Mouse (Mus musculus): ENCODE results near the gene Saxo1.

Gene Saxo1

DNA sequence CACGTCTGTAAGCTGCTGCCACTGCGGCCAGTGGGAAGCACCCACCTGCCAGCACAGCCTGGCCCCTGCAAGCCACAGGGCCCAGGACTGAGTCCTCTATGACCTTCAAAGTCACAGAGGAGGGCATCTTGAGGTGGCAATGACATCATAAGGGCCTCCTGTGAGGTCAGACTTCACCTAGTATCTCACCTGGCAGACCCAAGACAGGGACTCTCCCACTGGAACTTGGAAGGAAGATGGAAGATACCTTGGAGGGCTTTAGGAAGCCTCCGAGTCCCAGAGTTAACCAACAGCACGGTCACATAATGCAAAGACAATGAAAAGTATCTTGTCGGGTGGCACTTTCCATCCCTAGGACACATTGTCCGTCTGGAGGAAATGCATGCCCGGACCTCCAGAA is at the start of gene Saxo1:
Gene Saxo1, minus strand, starts transcription at position 101 of the 400 bp plus-strand sequence.
- POLR2A ChIA-PET, result interaction anchor here in 2 of 4 experiments (0.7 to 1.9 kb wide), 2 partner anchors 17 to 132 kb away, joined by 3 to 14 read pairs; partner anchors contain the start of gene Rraga (in 1 of the 2)
- CTCF ChIA-PET, result interaction anchor here in 1 of 4 experiments (1.3 kb wide), 1 partner anchor 12 kb away, joined by 8 read pairs; no protein-coding TSS in a partner anchor

DNA sequence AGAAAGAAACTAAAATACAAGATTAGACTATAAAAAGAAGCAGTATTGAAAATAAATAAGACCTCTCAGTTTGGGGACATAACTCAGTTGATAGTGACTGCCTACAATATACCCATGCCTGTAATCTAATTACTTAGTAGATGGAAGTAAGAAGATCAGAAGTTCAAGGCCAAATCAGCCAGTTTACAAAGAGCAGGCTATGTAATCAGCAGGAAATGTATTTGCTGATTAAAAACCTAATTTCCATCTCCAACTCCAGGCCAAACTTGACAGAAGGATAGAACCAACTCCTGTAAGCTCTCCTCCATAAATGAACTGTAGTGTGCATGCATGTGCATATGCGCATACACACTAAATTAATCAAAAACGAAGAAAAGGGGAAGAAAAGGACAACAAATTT is 33.2 kb upstream of the Saxo1 start:
- CTCF ChIA-PET, result interaction anchor here in 1 of 4 experiments (0.7 kb wide), 1 partner anchor 954 kb away, joined by 3 read pairs; no protein-coding TSS in a partner anchor
- POLR2A ChIA-PET, result interaction anchor here in 3 of 4 experiments (0.7 to 4.0 kb wide), 4 partner anchors 11 to 21 kb away, joined by 4 to 25 read pairs (median 18); partner anchors contain the start of genes Rraga (in 2 of the 3) and Haus6 (in 1 of the 3)

DNA sequence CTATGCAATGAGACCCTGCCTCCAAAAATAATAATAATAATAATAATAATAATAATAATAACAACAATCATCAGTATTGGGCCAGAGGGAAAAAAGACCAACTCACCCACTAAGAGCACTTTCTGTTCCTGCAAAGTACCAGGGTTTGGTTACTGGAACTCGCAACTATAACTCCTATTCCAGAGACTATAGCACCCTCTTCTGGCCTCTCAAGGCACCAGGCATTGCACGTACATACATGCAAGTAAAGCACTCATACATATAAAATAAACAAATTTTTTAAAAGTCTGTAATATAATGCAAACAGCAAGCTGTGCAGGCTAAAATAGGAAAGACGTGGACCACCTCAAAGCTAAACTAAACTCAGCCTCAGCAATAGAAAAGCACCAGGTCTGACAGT is 30.1 kb upstream of the Saxo1 start:
- ChIA-PET CTCF (interaction anchor here in 2 of 4 experiments (0.6 to 1.7 kb wide), 4 partner anchors 12 to 109 kb away, joined by 3 to 4 read pairs (median 4); partner anchors contain the start of gene Rraga (in 1 of the 2)), POLR2A (interaction anchor here in 3 of 4 experiments (0.6 to 4.4 kb wide), 11 partner anchors 9 to 484 kb away, joined by 3 to 34 read pairs (median 3); partner anchors contain the start of genes Rraga (in 2 of the 3) and Haus6 (in 1 of the 3))

DNA sequence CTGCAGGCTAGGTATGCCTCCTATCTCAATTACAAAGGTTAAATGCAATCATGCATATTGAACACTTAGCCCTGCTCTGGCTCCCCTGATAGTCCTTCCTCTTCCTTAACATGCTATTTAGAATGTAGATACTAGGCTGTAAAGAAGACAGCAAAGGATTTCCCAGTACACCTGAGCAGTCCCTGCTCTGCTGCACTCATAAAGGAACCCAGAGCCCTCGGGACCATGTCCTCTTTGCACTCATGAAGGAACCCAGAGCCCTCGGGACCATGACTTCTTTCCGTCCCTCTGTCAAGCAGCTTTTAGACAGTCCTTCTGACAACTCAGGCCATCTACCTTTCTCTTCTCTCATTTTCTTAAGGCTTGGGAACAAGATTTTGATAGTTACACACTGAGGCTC is 22.5 kb upstream of the Saxo1 start:
- CTCF ChIA-PET, result no interaction called here
- POLR2A ChIA-PET, result no interaction called here

DNA sequence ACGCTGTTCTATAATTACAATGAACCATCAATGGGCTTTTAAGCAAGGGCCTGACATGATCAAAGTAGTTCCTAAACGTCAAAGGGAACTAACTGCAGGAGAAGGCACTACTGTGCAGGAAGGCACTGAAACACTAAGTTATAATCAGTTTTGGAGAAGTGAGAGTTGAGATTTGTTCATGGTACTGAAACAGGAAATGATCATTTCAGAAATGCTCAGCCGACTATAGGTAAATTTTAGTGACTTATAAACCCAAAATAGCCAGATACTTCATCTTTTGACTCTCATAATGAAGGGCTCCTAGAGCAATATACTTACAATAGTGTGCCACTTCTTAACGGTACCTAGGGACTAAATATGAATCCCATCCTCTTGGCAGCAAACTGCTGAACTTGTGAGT is 21.9 kb upstream of the Saxo1 start:
- POLR2A ChIA-PET, result interaction anchor here in 2 of 4 experiments (1.3 to 5.5 kb wide), 4 partner anchors 12 to 25 kb away, joined by 3 to 64 read pairs (median 4); no protein-coding TSS in a partner anchor
- CTCF ChIA-PET, result no interaction called here

DNA sequence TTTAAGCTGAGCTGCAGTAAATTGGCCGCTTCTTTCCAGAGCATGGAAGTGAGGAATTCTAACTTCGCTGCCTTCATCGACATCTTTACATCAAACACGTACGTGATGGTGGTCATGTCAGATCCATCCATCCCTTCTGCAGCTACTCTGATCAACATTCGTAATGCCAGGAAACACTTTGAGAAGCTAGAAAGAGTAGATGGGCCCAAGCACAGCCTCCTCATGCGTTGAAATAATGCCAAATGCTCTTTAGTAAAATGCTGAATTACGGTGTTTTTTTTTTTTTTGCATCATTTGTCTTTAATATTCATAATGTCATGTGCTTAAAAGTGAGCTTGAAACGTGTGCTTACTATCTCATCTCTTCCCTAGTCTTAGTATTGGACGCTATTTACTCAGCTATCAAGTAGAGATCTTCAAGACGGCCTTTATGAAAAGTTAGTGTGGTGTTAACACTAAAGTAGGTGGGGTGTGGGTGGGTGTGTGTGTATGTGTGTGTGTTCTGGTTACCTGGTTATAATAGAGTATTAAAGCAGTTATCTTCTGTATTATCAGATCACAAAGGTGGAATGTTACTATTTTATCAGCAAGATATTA is 18.6 kb upstream of the Saxo1 start:
- POLR2A ChIA-PET, result interaction anchor here (0.6 to 7.6 kb wide), 53 partner anchors 8 to 1517 kb away, joined by 3 to 68 read pairs (median 5); partner anchors contain the start of genes Haus6 (in 3 of the 4), Rps6 (in 3 of the 4), Dennd4c (in 1 of the 4) and Plin2 (in 1 of the 4)

DNA sequence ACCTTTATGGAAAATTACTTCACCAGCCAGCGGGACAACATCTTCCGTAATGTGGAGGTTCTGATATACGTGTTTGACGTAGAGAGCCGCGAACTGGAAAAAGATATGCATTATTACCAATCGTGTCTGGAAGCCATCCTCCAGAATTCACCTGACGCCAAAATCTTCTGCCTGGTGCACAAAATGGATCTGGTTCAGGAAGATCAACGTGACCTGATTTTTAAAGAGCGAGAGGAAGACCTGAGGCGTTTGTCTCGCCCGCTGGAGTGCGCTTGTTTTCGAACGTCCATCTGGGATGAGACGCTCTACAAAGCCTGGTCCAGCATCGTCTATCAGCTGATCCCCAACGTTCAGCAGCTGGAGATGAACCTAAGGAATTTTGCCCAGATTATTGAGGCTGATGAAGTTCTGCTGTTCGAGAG is 18.0 kb upstream of the Saxo1 start:
- POLR2A ChIA-PET, result interaction anchor here (0.6 to 7.6 kb wide), 80 partner anchors 7 to 1371 kb away, joined by 3 to 68 read pairs (median 4); partner anchors contain the start of genes Haus6 (in 3 of the 4), Rps6 (in 3 of the 4), Dennd4c (in 1 of the 4) and Plin2 (in 1 of the 4)
- CTCF ChIA-PET, result interaction anchor here in 3 of 4 experiments (0.6 to 2.0 kb wide), 9 partner anchors 7 to 312 kb away, joined by 3 to 8 read pairs (median 3); no protein-coding TSS in a partner anchor

More for the DNA sequence above, 18.6 kb upstream of the Saxo1 start:
- CTCF ChIA-PET, result interaction anchor here (0.6 to 2.0 kb wide), 8 partner anchors 9 to 556 kb away, joined by 3 to 8 read pairs (median 4); no protein-coding TSS in a partner anchor

DNA sequence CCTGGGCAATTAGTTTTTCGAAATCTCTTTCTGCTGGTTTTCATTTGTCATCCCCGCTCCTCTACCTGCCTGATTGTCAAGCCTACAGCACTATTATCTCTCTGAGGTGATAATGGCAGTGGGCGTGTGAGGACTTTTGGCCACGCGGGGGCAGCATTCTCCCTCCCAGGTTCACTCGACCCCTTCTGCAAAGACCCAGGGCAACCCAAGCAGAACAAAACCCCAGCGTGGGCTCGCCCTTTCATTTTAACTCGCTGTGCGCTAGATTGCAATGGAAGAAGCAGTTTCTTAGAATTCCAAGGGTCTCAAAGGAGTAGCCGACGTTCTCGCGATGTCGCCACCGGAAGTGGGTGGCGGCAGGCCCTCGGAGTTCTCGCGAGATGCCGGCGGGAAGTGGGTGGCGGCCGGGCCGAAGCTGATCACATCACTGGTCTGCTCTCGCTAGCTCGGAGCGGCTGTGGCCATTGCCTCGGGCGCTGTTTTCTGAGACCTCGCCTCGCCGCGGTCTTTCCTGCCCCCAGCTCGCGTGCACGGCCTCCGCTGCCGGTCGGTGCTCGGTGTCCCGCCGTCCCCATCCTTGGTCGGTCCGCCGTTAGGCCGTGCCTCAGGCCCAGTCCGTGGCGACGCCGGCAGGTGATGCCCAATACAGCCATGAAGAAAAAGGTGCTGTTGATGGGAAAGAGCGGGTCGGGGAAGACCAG is 17.3 kb upstream of the Saxo1 start, which contains the start of gene Rraga:
Gene Rraga, plus strand, starts transcription at position 386 of the 701 bp plus-strand sequence.
- ChIA-PET CTCF (interaction anchor here in 3 of 4 experiments (0.6 to 2.0 kb wide), 12 partner anchors 8 to 313 kb away, joined by 3 to 9 read pairs (median 3); partner anchors contain the start of gene Plin2 (in 1 of the 3)), POLR2A (interaction anchor here in 3 of 4 experiments (0.6 to 7.6 kb wide), 72 partner anchors 8 to 1370 kb away, joined by 3 to 68 read pairs (median 4); partner anchors contain the start of genes Haus6 (in 3 of the 3), Rps6 (in 2 of the 3), Dennd4c (in 1 of the 3) and Plin2 (in 1 of the 3))

DNA sequence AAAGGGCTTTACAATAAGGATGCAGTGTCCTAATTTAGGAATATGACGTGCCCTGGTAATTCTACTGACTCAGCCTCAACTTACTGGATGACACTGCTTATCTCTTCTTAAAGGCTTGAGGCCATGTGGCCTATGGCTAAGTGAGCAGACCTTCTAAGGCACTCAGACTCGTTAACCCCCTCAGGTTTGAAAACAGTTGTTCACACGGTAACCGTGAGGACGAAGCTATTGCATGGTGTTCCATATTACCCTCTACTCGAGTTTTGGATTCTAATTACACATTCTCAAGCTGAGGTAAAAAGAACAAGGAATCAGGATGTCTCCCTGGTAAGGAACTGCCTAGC is 16.8 kb upstream of the Saxo1 start:
- CTCF ChIA-PET, result interaction anchor here in 3 of 4 experiments (0.6 to 2.0 kb wide), 10 partner anchors 9 to 755 kb away, joined by 3 to 8 read pairs (median 3); partner anchors contain the start of gene Plin2 (in 1 of the 3)
- POLR2A ChIA-PET, result interaction anchor here in 3 of 4 experiments (0.7 to 7.6 kb wide), 58 partner anchors 9 to 1370 kb away, joined by 3 to 68 read pairs (median 4); partner anchors contain the start of genes Haus6 (in 3 of the 3), Rps6 (in 2 of the 3), Dennd4c (in 1 of the 3) and Plin2 (in 1 of the 3)

DNA sequence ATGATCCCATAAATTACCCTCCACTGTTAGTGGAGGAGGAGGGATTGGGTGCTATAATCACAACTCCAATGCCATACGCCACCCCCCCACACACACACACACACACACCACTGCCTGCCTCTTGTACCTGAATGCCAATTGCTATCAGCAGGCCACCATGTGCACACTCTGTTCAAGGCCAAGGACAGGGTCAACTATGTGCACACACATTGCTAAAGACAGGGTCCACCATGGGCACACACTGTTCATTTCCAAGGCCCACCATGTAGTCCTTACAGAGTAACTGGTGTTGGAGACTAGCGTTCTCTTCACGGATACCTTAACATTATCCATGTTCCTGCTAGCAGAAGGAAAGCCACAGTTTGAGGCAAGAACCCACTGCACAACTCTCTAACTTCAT is 2.9 kb upstream of the Saxo1 start:
- ChIA-PET POLR2A (interaction anchor here in 1 of 4 experiments (2.7 kb wide), 1 partner anchor 15 kb away, joined by 10 read pairs; the partner anchor contains the start of gene Rraga), CTCF (interaction anchor here in 2 of 4 experiments (0.6 to 1.6 kb wide), 3 partner anchors 16 to 475 kb away, joined by 3 to 9 read pairs (median 4); no protein-coding TSS in a partner anchor)

DNA sequence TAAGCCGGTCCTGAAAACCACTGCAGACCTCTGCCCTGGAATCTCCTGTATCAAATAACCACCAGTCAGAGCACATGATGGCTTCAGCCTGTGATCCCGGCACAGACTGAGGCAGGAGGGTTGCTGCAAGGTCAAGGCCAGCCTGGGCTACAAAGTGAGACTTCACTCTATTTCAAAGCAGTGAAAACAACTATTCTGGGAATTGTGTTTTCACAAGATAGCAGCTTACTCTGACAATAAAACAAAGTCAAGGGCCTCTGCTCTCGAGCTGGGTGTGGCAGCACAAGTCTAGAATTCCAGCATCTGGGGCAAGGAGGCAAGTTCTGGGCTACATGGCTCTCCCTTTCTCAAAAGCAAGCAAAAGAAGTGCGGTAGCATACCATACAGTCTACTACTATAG is 878 bp upstream of the Saxo1 start:
- ChIA-PET CTCF (interaction anchor here in 1 of 4 experiments (0.6 kb wide), 1 partner anchor 164 kb away, joined by 3 read pairs; no protein-coding TSS in a partner anchor), POLR2A (interaction anchor here in 2 of 4 experiments (0.9 to 2.1 kb wide), 3 partner anchors 9 to 16 kb away, joined by 3 to 14 read pairs (median 11); partner anchors contain the start of gene Rraga (in 2 of the 2))

DNA sequence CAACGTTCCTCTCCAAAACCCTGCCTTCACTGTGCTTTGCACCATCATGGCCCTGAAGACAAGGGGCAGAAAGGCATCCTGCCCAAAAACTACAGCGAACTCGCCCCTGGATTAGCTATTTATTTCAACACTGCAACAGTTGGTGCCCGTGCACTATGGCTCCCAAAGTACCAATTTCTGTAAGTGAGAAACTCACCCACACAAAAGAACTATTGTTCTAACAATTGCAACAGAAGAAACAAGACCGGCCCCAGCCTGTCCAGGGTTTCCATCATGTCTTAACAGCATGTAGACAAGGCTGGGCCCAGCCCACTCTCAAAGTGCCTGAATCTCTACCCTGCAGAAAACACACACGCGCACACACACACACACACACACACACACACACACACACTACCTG is 757 bp downstream of the Saxo1 start:
- POLR2A ChIA-PET, result interaction anchor here in 2 of 4 experiments (0.9 to 1.0 kb wide), 2 partner anchors 18 to 31 kb away, joined by 3 to 8 read pairs; partner anchors contain the start of gene Rraga (in 1 of the 2)
- CTCF ChIA-PET, result interaction anchor here in 2 of 4 experiments (1.0 to 1.3 kb wide), 2 partner anchors 11 to 12 kb away, joined by 3 to 8 read pairs; no protein-coding TSS in a partner anchor

DNA sequence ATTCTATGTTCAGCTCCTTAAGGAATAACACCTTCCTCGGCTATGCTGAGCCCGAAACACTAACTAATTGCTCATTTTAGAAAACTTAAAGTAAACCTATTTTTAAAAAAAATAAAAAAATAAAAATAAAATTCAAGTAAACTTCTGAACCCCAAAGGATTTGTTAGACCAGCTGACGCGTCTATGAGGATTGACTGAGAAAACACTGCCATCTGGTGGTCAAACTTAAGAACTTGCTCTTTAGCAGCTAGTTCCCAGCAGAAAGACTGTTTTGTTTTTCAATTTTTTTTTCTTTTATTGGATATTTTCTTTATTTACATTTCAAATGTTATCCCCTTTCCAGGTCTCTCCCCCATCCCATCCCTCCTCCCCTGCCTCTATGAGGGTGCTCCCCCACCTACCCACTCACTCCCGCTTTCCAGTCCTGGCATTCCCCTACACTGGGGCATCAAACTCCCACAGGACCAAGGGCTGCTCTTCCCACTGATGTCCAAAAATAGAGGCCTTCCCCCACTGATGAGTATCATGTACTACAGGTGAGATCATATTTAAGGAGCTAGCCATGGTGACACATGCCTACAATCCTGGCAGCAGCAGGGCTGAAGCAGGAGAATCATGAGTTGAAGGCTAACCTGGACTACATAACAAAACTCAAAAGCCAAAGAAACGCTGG is 3.0 kb downstream of the Saxo1 start:
- ChIA-PET POLR2A (interaction anchor here (0.5 to 1.9 kb wide), 11 partner anchors 8 to 753 kb away, joined by 3 to 12 read pairs (median 3); partner anchors contain the start of gene Rraga (in 3 of the 4)), CTCF (interaction anchor here (0.5 to 2.0 kb wide), 26 partner anchors 8 to 1392 kb away, joined by 3 to 22 read pairs (median 4); no protein-coding TSS in a partner anchor)

DNA sequence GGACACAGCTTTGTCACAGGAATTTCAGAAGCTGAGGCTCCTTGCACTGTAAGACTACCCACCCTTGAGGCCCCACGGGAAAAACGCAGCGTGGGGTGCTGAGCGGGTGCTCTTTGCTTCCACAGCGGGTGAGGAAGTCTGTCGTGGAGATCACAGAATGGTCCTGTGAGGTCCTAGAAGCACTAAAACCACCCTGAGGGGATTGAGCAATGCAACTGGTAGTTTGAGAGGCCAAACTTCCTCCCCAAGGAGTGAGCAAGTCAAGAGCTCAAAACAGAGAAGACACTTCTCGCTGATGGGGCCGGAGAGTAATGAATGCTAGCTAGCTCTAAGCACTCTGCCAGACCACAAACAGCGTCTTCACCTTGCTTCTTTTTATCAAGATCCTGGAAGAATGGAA is 9.8 kb downstream of the Saxo1 start:
- ChIA-PET POLR2A (interaction anchor here in 2 of 4 experiments (0.6 to 1.1 kb wide), 3 partner anchors 14 to 907 kb away, joined by 3 to 7 read pairs (median 3); no protein-coding TSS in a partner anchor), CTCF (interaction anchor here in 1 of 4 experiments (0.6 kb wide), 1 partner anchor 11 kb away, joined by 3 read pairs; no protein-coding TSS in a partner anchor)

DNA sequence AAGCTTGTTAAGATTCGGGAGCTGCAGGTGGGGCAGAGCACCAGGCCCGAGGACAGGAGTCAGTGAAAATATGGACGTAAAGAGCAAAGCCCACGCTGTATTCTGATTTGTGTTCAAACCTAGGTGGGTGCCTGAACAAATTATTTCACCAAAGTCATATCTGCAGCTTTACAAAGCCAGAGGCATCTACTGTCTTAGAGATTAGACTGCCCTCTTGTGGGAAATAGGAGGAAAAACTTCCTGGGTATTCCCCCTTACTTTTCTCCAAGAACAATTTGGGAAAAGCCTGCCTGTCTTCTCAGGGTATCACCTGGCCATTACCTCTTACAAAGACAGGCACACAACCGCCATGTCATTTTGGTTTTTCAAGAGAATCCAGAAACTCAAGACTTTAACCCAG is 12.5 kb downstream of the Saxo1 start:
- ChIA-PET POLR2A (interaction anchor here in 3 of 4 experiments (0.7 to 2.1 kb wide), 7 partner anchors 9 to 142 kb away, joined by 3 to 7 read pairs (median 3); partner anchors contain the start of genes Rraga (in 3 of the 3) and Haus6 (in 1 of the 3)), CTCF (interaction anchor here (0.5 to 2.2 kb wide), 33 partner anchors 9 to 1383 kb away, joined by 3 to 22 read pairs (median 3); partner anchors contain the start of genes Haus6 (in 1 of the 4) and Rraga (in 1 of the 4))

DNA sequence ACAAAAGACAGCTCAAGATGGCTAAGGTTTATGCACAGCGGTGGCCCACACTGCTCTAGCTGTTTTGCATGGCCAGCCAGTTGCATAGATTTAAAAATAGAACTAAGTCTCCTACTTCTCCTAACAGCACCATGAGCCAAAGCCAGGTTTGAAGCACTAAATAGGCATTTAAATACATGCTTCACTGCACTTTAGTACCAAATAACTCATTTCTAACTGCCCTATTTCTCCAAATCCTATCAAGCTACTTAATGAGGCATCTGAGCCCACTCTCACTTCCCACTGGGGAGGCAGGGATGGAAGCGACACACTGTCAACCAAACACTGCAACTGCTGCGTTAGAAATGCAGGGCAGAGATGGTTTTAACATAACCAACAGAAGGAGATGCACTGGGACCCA is 14.1 kb downstream of the Saxo1 start:
- POLR2A ChIA-PET, result interaction anchor here in 3 of 4 experiments (0.6 to 1.4 kb wide), 6 partner anchors 10 to 74 kb away, joined by 3 to 6 read pairs (median 4); partner anchors contain the start of gene Rraga (in 1 of the 3)

More for the DNA sequence above, 14.1 kb downstream of the Saxo1 start:
- CTCF ChIA-PET, result interaction anchor here in 3 of 4 experiments (0.6 to 1.1 kb wide), 5 partner anchors 11 to 476 kb away, joined by 3 to 4 read pairs (median 3); no protein-coding TSS in a partner anchor

Data from embryonic stem cell, embryonic (primary cell).